Mouse (Mus musculus) brain, embryonic 14.5 days (tissue): ENCODE measurements around the gene Il22.

ENCODE experiments used
- CTCF ChIP-seq: fragments of 200-500 bp; IDR thresholded peaks from 2 replicates; pipeline ENCODE4 v1.5.1; 2012; ENCODE audit warnings: inconsistent platforms, mild to moderate bottlenecking, moderate library complexity, borderline replicate concordance; ENCODE audit not compliant: insufficient read depth, insufficient read length; ENCODE audit errors: extremely low read depth
- POLR2A ChIP-seq: fragments of 200-500 bp; IDR thresholded peaks from 2 replicates; pipeline ENCODE4 v1.6.1; 2012; ENCODE audit warnings: mild to moderate bottlenecking, inconsistent platforms, borderline replicate concordance; ENCODE audit not compliant: poor library complexity, insufficient read depth, insufficient read length, severe bottlenecking; ENCODE audit errors: extremely low read depth

DNA sequence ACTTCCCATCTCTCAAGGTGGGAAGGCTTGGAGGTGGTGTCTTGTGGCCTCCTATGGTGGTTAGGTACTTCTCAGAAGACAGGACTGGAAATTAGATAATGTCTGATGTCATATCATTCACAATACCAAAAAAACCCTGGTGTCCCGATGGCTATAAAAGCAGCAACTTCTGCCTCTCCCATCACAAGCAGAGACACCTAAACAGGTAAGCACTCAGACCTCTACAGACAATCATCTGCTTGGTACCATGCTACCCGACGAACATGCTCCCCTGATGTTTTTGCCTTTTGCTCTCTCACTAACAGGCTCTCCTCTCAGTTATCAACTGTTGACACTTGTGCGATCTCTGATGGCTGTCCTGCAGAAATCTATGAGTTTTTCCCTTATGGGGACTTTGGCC lies at the start of gene Il22:
- TF ChIP-seq CTCF (no peak), POLR2A (no peak)
